Mouse (Mus musculus): ENCODE results near the gene Orm3. TPM values are rescaled to one million over a fixed set of nuclear protein-coding genes. Genes with fewer than 3 reads are reported as not detected.

The Orm3 gene
- polyA plus RNA-seq, 1 experiment from 2014 or later = not detected

- Histone ChIP-seq H3K27me3 (no peaks in the 10 kb centered on the region), H3K27ac (replicated peaks) (no peak overlapping the region), H3K9ac (no peak overlapping the region), H3K36me3 (replicated peaks) (peaks cover 16% of the 10 kb centered on the region; the same call in 1 of the 2 replicates), H3K4me1 (replicated peaks) (peaks cover 69% of the 10 kb centered on the region), H3K9me3 (replicated peaks) (no peaks in the 10 kb centered on the region), H3K4me2 (no peak overlapping the region), H3K4me3 (replicated peaks) (no peak overlapping the region)
- WGBS (ENCODE audit: insufficient replicate concordance) = 81% methylated on average over 6 of the region's 6 CpGs
- ATAC-seq (ENCODE audit: insufficient read depth) = no peak
Measured at GRCm38 (mm10) chr4:63388029-63388428, 32.1 kb downstream of the Orm3 start.

DNA sequence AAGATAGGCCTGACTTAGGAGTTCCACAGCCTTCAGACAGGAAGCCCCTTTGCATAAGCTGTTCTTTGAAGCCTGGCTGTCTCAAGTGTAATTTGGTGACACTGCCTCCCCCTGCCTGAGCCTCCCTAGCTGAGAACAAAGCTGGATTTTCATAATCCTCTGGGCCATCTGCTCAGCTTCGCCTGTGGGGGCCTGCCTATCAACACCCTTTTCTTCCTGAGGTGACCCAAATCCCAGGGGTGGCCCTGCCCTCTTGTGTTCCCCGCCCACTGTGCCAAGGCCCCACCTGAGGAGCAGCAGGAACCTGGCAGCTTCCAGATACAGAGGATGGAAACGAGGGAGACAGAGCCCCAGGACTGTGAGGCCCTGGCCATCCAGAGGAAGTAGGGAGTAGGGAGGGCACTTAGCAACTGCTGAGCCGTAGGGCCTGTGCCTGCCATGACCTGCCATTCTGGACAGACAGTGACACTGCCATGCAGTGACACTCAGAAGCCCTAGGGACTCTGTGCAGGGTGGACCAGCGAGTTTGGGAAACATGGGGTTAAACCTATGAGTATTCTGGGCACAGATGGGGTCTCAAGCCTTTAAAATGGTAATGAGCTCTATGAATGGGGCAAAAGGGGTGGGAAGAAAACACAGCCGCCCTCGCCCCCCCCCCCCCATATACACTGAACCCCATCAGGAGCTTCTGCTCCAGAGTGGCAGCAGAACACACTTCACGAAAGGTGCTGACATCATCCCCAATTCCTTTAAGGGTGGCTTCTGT is 33.3 kb downstream of the Orm3 start:
- Histone ChIP-seq H3K36me3 (replicated peaks) (peaks cover 15% of the 10 kb centered on the region; the same call in 1 of the 2 replicates), H3K9ac (peak overlapping the region; percentile 11; the same call in 1 of the 2 replicates), H3K27ac (replicated peaks) (0 out of 2 replicates have a peak overlapping the region, but pooled peaks have one; percentile 9), H3K27me3 (no peaks in the 10 kb centered on the region), H3K4me1 (replicated peaks) (peaks cover 56% of the 10 kb centered on the region), H3K4me3 (replicated peaks) (no peak overlapping the region), H3K4me2 (0 out of 2 replicates have a peak overlapping the region, but pooled peaks have one; percentile 1), H3K9me3 (replicated peaks) (no peaks in the 10 kb centered on the region)
- WGBS (ENCODE audit: insufficient replicate concordance) = 41% methylated on average over 8 of the region's 8 CpGs
- no peak for ATAC-seq (ENCODE audit: insufficient read depth)

DNA sequence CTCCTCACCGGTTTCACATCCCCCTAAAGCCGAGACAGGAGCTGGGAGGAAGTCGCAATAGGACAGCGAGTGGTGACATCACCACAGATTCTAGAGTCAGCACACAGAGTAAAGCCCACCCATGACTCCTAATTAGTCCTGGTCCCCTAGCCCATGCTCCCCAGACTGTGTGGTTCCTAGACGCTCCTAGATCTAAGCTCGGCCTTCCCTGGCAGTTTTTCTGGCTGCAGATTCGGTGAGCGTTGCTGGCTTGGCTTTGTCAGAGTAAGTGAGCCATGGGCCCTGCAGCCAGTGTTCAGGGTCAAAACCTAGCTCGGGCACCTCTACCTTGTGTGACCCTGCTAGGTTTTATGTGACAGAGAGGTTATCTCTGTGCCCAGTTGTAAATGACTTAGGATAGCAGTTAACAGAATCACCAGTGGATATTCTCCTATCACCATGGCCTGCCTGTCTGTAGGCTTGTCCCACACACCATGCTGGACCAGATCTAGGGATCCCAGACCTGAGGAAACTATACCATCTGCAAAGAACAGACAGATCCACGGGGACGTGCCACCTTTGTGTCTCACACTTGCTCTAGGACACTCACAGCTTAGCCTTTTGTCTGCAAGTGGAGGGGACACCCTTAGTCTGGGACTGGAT is 34.0 kb downstream of the Orm3 start:
- H3K9ac ChIP-seq = no peak overlapping the region
- no peaks in the 10 kb centered on the region for H3K27me3 ChIP-seq
- 54% methylated on average over 11 of the region's 11 CpGs for WGBS (ENCODE audit: insufficient replicate concordance)
- H3K36me3 ChIP-seq (replicated peaks) = peaks cover 22% of the 10 kb centered on the region
- H3K4me2 ChIP-seq = no peak overlapping the region
- peak overlapping the region; percentile 41 for H3K27ac ChIP-seq (replicated peaks)
- peaks cover 51% of the 10 kb centered on the region for H3K4me1 ChIP-seq (replicated peaks)
- peak; percentile 43; the same call in 1 of the 2 replicates for ATAC-seq (ENCODE audit: insufficient read depth)
- no peak overlapping the region for H3K4me3 ChIP-seq (replicated peaks)
- no peaks in the 10 kb centered on the region for H3K9me3 ChIP-seq (replicated peaks)

GRCm38 (mm10) chr4:63391322-63391721 is 35.4 kb downstream of the Orm3 start:
- 0 out of 2 replicates have a peak overlapping the region, but pooled peaks have one; percentile 0 for H3K27ac ChIP-seq (replicated peaks)
- ATAC-seq (ENCODE audit: insufficient read depth) = no peak
- no peaks in the 10 kb centered on the region for H3K27me3 ChIP-seq
- H3K9ac ChIP-seq = no peak overlapping the region
- peaks cover 38% of the 10 kb centered on the region for H3K4me1 ChIP-seq (replicated peaks)
- WGBS (ENCODE audit: insufficient replicate concordance) = 53% methylated on average over 6 of the region's 6 CpGs
- no peaks in the 10 kb centered on the region for H3K9me3 ChIP-seq (replicated peaks)
- H3K4me3 ChIP-seq (replicated peaks) = no peak overlapping the region
- peaks cover 27% of the 10 kb centered on the region for H3K36me3 ChIP-seq (replicated peaks)
- no peak overlapping the region for H3K4me2 ChIP-seq

DNA sequence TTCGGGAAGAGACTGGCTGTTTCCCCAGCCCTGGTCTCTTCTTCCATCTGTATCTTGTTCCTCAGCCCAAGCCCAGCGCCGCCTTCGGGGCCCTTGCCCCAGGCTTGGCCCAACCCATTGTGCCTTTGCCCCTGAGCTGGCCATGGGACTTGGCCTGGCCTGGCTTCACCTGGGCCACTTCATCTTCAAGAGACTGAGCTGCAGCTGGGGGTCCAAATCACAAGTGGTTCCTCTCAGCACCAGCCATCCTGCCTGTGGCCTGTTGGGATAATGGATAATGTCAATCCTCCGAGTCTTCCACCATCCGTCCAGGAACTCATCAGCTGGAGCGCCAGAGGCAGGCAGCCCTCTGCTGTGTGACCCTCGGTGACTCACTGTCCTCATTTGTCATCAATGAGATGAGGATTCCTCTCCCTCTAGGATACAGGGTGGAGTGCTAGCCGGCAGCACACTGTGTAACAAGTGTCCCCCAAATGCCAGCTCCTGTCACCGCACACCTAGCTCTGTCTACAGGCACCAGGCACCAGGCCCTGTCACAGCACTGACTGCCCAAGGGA is 42.1 kb downstream of the Orm3 start:
- Histone ChIP-seq H3K27ac (replicated peaks) (no peak overlapping the region), H3K36me3 (replicated peaks) (peaks cover 19% of the 10 kb centered on the region), H3K9me3 (replicated peaks) (no peaks in the 10 kb centered on the region), H3K4me2 (peak overlapping the region; percentile 36; the same call in 1 of the 2 replicates), H3K4me3 (replicated peaks) (no peak overlapping the region), H3K27me3 (no peaks in the 10 kb centered on the region), H3K4me1 (replicated peaks) (peaks cover 50% of the 10 kb centered on the region), H3K9ac (no peak overlapping the region)
- no peak for ATAC-seq (ENCODE audit: insufficient read depth)
- WGBS (ENCODE audit: insufficient replicate concordance) = 79% methylated on average over 10 of the region's 10 CpGs

GRCm38 (mm10) chr4:63398854-63399609 is 43.1 kb downstream of the Orm3 start:
- ATAC-seq (ENCODE audit: insufficient read depth) = peak; percentile 25; the same call in 1 of the 2 replicates
- peaks cover 18% of the 10 kb centered on the region for H3K36me3 ChIP-seq (replicated peaks)
- H3K27me3 ChIP-seq = no peaks in the 10 kb centered on the region
- peak overlapping the region; percentile 36 for H3K4me2 ChIP-seq
- H3K4me1 ChIP-seq (replicated peaks) = peaks cover 60% of the 10 kb centered on the region
- no peak overlapping the region for H3K9ac ChIP-seq
- peak overlapping the region; percentile 25; the same call in 1 of the 2 replicates for H3K4me3 ChIP-seq (replicated peaks)
- H3K27ac ChIP-seq (replicated peaks) = peak overlapping the region; percentile 61
- 36% methylated on average over 11 of the region's 11 CpGs for WGBS (ENCODE audit: insufficient replicate concordance)
- no peaks in the 10 kb centered on the region for H3K9me3 ChIP-seq (replicated peaks)

DNA sequence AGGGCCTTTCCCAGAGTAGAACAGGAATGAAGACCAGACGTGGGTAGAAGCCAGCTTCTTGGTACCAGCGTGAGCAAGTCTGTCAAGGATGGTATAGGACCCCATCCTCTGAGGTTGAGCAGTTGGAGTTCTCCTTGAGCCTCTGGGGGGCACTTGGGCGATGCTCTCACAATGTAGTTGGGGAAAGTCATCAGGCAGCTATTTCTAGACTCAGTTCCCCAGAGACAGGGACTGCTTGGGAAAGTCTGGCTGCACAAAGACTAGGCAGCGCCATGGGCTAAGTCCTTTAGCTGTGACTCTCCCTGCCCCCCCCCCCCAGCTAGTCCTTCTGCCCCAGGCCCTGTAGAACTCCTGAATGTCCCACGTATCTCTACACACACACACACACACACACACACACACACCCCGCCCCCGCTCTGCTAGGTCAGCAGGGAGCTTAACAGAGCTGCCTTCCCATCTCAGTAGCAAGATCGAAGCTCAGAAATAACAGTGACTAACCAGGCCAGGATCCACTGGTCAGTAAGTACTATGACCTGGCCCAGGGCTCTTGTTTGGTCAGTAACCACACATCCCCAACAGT is 43.8 kb downstream of the Orm3 start:
- Histone ChIP-seq H3K36me3 (replicated peaks) (peaks cover 10% of the 10 kb centered on the region), H3K4me2 (peak overlapping the region; percentile 49), H3K9me3 (replicated peaks) (no peaks in the 10 kb centered on the region), H3K27me3 (no peaks in the 10 kb centered on the region), H3K9ac (no peak overlapping the region), H3K4me1 (replicated peaks) (peaks cover 68% of the 10 kb centered on the region), H3K4me3 (replicated peaks) (peak overlapping the region; percentile 25), H3K27ac (replicated peaks) (peak overlapping the region; percentile 61)
- WGBS (ENCODE audit: insufficient replicate concordance) = 36% methylated on average over 8 of the region's 8 CpGs
- ATAC-seq (ENCODE audit: insufficient read depth) = no peak

GRCm38 (mm10) chr4:63400541-63401306 is 44.8 kb downstream of the Orm3 start:
- Histone ChIP-seq H3K4me1 (replicated peaks) (peaks cover 77% of the 10 kb centered on the region), H3K4me2 (peak overlapping the region; percentile 49), H3K36me3 (replicated peaks) (0 out of 2 replicates have a peak, but pooled peaks cover 3% of the 10 kb centered on the region), H3K4me3 (replicated peaks) (peak overlapping the region; percentile 25), H3K9me3 (replicated peaks) (no peaks in the 10 kb centered on the region), H3K27me3 (no peaks in the 10 kb centered on the region), H3K9ac (no peak overlapping the region), H3K27ac (replicated peaks) (peak overlapping the region; percentile 39)
- WGBS (ENCODE audit: insufficient replicate concordance) = 47% methylated on average over 18 of the region's 18 CpGs
- no peak for ATAC-seq (ENCODE audit: insufficient read depth)

- peak overlapping the region; percentile 72 for H3K27ac ChIP-seq (replicated peaks)
- peaks cover 86% of the 10 kb centered on the region for H3K4me1 ChIP-seq (replicated peaks)
- H3K4me3 ChIP-seq (replicated peaks) = peak overlapping the region; percentile 46
- no peaks in the 10 kb centered on the region for H3K9me3 ChIP-seq (replicated peaks)
- WGBS (ENCODE audit: insufficient replicate concordance) = 28% methylated on average over 6 of the region's 6 CpGs
- no peak overlapping the region; the same call in 1 of the 2 replicates for H3K9ac ChIP-seq
- no peaks in the 10 kb centered on the region for H3K27me3 ChIP-seq
- no peak for ATAC-seq (ENCODE audit: insufficient read depth)
- H3K4me2 ChIP-seq = peak overlapping the region; percentile 49
- 0 out of 2 replicates have a peak, but pooled peaks cover 3% of the 10 kb centered on the region for H3K36me3 ChIP-seq (replicated peaks)
Measured at GRCm38 (mm10) chr4:63401620-63402019, 45.7 kb downstream of the Orm3 start.

DNA sequence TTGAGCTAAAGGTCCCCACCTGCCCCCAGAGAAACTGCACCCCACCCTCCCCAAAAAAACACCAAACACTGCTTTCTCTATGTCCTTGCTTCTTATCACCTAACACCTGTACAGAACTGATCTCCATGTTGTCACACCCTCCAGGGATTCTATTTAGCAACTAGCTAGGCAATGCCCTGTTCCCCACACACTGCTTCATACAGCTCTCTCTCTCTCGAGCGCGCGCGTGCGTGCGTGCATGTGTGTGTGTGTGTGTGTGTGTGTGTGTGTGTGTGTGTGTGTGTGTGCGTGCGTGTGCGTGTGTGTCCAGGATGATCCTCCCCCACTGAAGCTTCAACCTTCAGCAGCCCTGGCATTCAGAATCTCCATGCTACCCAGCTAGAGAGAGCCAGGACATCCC is 46.1 kb downstream of the Orm3 start:
- Histone ChIP-seq H3K27me3 (no peaks in the 10 kb centered on the region), H3K27ac (replicated peaks) (peak overlapping the region; percentile 72), H3K4me1 (replicated peaks) (peaks cover 90% of the 10 kb centered on the region), H3K36me3 (replicated peaks) (0 out of 2 replicates have a peak, but pooled peaks cover 3% of the 10 kb centered on the region), H3K9ac (no peak overlapping the region; the same call in 1 of the 2 replicates), H3K4me3 (replicated peaks) (peak overlapping the region; percentile 46), H3K4me2 (peak overlapping the region; percentile 49), H3K9me3 (replicated peaks) (no peaks in the 10 kb centered on the region)
- ATAC-seq (ENCODE audit: insufficient read depth) = no peak; the same call in 1 of the 2 replicates
- WGBS (ENCODE audit: insufficient replicate concordance) = 45% methylated on average over 10 of the region's 10 CpGs
